Mouse (Mus musculus) megakaryocyte, adult 5-6 weeks (primary cell): ENCODE measurements at regions not wholly inside any gene's neighbourhood (a gene's known extent, or its start where the extent isn't known, plus 50 kb on each side); places are given as distances from the start of the nearest gene placed in this dataset.
A peak's percentile ranks its signal among the peaks of the same experiment; 100 is the strongest.
"Not testable (repeated sequence)": the region's sequence is repeated elsewhere in the genome, so short reads cannot be mapped to it uniquely, and the experiment has no call there.

Experiments used
- ATAC-seq: 2 replicates; pipeline ENCODE4 v1.8.0; 2016; ENCODE audit warnings: mild to moderate bottlenecking, inconsistent platforms; ENCODE audit not compliant: poor library complexity, severe bottlenecking

DNA sequence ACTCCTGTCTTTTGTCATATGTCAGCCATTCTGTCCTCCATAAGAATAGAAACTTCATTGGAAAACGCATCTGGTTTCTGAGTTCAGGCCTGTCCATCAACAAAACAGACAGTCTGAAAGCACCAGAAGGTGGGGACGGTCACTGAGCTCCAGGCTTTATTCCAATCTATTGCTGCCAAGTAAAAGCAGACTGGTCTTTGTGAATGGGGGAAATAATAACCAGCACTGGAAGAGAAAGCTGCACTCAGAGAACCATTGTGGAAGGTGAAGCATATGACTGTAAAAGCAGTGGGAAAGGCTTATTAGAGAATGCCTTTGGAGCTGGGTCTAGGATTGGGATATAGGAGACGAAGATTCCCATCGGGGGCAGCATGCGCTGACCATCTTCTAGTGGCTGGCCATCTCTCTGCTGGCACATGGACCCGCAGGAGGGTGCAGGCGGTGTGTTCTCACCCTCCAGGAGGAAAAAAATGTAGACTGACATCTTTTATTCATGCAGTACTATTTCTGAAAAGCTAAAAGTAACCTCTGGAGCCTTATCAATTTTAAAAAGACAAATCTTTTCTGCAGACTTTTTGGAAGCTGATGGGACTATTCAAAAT lies 1638.0 kb downstream of the Car8 start:
- ATAC-seq = no peak

DNA sequence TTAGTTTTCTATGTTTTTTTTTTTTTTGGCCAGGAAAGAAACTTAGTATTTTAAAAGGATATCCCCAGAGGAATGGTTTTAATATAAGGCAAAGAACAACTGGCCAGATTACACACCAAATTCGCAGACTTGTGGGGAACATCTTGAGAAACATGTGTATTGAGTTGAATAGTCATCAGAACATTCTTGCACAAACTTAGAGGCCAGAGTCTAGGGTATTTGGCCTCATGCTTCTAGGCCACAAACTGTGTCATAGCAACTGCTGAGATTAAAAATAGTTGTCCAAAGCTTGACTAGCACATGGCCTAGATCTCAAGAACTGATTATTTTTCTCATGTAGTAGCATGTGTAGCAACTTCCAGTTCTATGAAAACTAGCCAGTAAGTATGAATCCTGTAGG lies 1642.5 kb downstream of the Car8 start:
- no peak for ATAC-seq

DNA sequence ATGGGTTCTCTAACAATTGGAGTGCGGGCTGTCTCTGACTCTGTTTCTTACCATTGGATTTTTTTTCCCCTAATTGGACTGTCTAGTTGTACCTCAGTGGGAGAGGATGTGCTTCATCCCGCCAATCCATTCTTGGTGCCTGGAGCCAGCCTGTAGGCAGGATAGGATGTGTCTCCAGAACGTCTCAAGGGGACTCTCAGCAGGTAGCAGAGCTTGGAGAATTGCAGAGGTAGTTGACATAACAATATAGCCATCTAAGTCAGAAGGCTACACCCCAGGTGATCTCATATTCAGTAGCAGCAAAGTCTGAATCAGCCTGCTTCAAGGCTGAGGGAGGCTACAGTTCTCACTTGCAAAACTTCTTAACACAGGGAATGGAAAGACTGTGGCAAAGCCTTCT lies 1646.0 kb downstream of the Car8 start:
- ATAC-seq = not testable (repeated sequence)

DNA sequence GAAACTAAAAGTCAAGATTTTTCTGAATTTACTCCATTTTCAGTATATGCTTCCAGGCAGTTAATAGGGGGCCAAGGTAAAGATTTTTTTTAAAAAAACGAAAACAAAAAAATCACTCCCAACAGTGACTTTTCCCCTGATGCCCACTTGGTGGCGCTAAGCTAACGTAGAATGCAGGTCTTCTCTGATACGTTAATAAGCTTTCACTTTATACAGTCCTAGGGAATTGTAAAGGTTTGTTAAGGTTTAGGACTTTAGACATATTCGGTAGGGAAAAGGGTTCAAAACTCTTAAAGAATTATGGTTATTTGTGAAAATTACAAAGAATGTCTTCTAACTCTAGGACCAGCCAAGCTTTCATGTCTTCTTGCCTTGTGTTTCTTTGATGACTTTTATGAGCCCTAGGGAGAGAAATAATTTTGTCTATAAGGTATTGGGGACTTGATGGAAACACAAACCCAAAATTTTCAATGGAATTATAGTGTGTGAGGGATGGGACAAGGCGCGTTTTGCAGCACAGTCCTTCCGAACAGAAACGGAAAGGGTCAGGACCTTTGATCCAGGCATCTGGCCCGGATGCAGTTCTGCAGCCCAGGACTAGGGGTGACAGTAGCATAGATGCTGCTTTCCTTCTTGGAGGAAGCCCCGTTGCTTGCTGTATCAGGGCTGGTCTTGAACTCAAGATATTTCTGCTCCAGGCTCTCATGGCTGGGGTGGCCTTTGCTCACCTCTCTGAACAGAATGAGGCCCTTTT lies 1677.1 kb downstream of the Car8 start:
- peak; percentile 69 for ATAC-seq

DNA sequence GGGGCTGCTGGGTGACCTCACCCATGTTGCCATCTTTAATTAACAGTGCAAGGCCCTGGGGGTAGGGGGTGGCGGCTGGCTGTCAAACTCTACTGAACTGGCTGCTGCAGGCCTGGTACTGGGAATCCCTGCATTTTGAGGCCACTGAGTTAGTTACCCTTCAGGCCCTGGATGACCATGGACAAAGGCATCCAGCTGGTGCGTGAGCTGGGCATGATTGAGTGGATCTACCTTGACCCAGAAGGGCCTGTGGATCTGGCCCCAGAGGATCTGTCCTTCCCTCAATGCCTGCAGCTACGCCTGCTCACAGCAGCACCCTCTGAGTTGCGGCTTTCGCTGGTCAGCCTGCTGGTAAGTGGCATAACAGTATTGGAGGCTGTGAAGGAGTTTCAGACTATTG lies 1699.2 kb downstream of the Car8 start:
- ATAC-seq = no peak

DNA sequence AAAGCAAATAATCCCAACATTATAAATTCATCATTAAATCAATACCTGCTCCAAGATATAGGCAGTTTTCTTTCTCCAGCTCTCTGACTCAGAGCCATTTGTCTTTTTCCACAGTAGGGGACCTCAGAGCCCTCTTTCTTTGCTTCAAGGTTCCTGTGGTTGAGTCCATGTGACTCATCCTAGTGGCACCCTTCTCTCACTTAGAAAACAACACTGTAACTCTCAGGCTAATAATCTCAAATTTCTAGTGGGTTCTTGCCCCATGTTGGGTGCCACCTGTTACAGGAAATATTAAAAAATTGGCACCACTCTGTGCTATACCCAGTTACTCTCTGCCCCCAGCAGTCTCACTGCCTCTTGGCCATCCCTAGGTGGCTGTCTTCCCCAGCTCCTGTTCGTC lies 1706.4 kb downstream of the Car8 start:
- ATAC-seq = no peak

DNA sequence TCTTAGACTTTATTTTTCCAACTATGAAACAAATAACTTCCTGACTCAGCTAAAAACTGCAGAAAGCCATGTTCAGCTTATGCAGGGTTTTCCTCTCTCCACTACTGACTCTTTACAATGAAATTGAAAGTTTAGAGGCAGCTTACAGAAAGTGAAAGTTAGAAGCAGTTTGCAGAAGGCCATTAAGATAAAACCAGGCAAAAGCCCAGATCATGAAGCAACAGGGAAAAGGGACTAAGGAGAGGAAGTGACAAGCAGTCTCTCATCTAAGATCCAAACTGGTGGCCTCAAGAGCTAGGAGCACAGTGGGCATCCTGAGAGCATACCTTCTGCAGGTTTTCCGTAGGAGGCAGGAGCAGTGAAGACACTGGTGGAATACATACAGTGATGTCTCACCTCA lies 1721.2 kb downstream of the Car8 start:
- peak; percentile 75 for ATAC-seq

DNA sequence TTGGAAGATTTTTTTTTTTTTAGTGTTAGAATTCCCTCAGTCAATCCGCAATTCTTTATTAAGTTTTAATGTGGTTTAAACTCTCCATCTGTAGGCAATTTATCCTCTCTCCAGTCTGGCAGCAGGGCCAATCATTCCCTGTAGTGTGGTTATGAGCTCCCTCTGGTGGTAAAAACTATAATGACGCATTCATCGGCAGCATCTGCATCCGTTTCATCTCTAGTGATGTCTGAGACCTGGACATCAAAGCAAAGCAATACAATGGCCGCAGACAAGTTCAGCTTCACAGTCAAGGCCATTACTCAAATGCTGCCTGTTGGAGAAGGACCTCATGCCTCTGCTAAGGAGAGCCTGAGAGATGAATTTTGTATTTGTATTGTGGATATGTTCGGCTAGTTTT lies 1721.7 kb upstream of the Impad1 start:
- peak; percentile 84 for ATAC-seq

DNA sequence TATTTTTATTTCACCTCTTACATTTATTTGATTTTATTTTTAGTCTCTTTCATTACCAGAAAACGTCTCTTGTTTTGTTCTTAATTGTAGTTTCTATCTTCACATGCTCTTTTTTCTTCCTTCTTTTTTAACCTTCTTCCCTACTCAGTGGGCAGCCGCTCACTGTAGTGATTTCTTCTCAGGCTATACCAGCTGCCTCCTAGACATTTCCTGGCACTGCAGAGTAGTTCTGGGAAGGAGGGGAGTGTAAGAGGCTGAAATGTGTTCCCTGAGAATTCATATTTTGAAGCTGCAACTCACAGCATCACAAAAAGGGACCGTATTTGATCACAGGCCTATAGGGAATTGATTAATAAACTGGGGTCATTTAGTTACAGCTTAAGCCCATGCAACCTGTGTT lies 1720.5 kb upstream of the Impad1 start:
- no peak for ATAC-seq

DNA sequence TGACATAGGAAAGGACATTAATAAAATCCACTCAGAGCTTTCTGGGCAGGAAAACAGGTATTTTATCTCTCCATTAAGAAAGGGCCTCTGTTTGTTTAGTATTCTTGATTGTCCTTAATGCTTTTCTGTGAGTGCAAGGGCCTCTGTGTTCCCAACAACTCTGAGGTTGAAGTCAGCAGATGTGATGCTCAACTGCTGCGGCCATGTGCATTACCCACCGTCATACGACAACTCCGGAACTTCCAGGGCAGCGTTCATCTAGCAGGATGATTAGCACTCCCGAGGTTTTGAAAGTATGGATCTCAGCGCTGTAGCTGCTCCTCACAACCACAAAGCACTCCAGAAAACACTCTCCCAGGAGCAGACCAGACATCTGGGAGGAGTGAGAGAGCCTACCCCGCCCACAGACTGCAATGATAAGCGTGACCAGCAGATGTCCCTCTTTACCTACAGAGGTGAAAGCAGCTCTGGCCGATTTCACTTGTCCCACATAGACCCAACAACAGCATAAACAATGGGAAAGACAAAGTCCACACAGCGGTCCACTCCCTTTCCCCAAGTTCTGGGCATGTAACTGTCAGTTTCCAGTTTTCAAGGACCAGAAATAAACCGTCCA lies 1719.7 kb upstream of the Impad1 start:
- peak; percentile 87 for ATAC-seq

DNA sequence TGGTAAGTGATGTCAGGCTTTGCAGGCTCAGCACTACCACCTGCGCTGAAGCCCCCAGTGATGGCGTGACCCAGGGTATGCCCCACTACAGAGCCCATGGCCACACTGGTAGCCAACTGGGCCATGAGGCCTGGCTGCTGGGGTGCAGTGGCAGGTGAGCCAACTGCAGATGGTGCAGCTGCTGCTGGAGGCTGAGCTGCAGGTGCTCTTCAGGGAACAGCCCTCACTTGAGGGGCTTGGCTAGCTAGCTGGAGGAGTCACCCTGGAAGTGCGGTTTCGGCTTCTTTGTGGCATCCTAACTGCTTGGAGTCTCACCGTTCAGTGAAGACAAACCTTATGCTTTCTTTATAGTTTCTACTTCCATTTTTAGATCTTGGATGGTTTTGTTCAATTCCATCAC lies 1714.9 kb upstream of the Impad1 start:
- ATAC-seq = no peak
